Mouse (Mus musculus) forebrain, embryonic 14.5 days (tissue): ENCODE measurements at regions not wholly inside any gene's neighbourhood (a gene's known extent, or its start where the extent isn't known, plus 50 kb on each side); places are given as distances from the start of the nearest gene placed in this dataset.

Source experiments
- ATAC-seq: fragments of 200-750 bp; cut with Nextera tagmentation; 2 replicates; pipeline ENCODE4 v1.8.0; 2017; ENCODE audit warnings: mild to moderate bottlenecking, moderate library complexity
- DNase-seq: peaks from one replicate; pipeline ENCODE4 v3.0.0-alpha.2; 2015; ENCODE audit warnings: low spot score
- H3K27ac ChIP-seq: fragments of 300-500 bp; sonication (generic); 2 replicates; pipeline ENCODE4 v1.5.1; 2014; ENCODE audit warnings: low read depth, mild to moderate bottlenecking, control low read depth, low read length, moderate library complexity
- H3K27me3 ChIP-seq: fragments of 300-500 bp; sonication (generic); replicated peaks from 2 replicates; pipeline ENCODE4 v1.6.1; 2014; ENCODE audit warnings: low read length, control low read depth, mixed read lengths; ENCODE audit not compliant: control insufficient read depth, insufficient read depth
- H3K36me3 ChIP-seq: fragments of 300-500 bp; sonication (generic); 2 replicates; pipeline ENCODE4 v1.6.1; 2014; ENCODE audit warnings: low read length, control low read depth; ENCODE audit not compliant: control insufficient read depth, insufficient read depth
- H3K4me1 ChIP-seq: fragments of 300-500 bp; sonication (generic); 2 replicates; pipeline ENCODE4 v1.6.1; 2014; ENCODE audit warnings: antibody characterized with exemption, low read length, control low read depth; ENCODE audit not compliant: control insufficient read depth, insufficient read depth
- H3K4me2 ChIP-seq: fragments of 300-500 bp; sonication (generic); 2 replicates; pipeline ENCODE4 v1.6.1; 2014; ENCODE audit warnings: mild to moderate bottlenecking, control low read depth, low read length
- H3K4me3 ChIP-seq: fragments of 300-500 bp; sonication (generic); 2 replicates; pipeline ENCODE4 v1.5.1; 2014; ENCODE audit warnings: low read depth, low read length, control low read depth
- H3K9ac ChIP-seq: fragments of 300-500 bp; sonication (generic); 2 replicates; pipeline ENCODE4 v1.6.1; 2014; ENCODE audit warnings: mild to moderate bottlenecking, low read length, control low read depth, moderate library complexity
- H3K9me3 ChIP-seq: fragments of 300-500 bp; sonication (generic); replicated peaks from 2 replicates; pipeline ENCODE4 v1.6.1; 2016; ENCODE audit warnings: low read length, control low read depth, mixed read lengths; ENCODE audit not compliant: control insufficient read depth
- WGBS: fragments of 180-500 bp; shearing (Covaris S2); extraction: QIAGEN DNeasy Blood & Tissue Kit; methylation state at CpG from one replicate; pipeline ENCODE4 v1.1.7; 2014; 5-methylcytosine and 5-hydroxymethylcytosine counted together

GRCm38 (mm10) chr13:84953760-84954159 is 235.4 kb upstream of the Ccnh start:
- no peak for ATAC-seq
- DNase-seq, result no peak
- 65% methylated on average over 1 of the region's 1 CpGs for WGBS
- Histone ChIP-seq H3K9ac (no peak overlapping the region), H3K9me3 (no peaks in the 10 kb centered on the region), H3K4me3 (no peak overlapping the region), H3K27me3 (no peaks in the 10 kb centered on the region), H3K4me2 (no peak overlapping the region), H3K4me1 (no peaks in the 10 kb centered on the region), H3K27ac (no peak overlapping the region), H3K36me3 (no peaks in the 10 kb centered on the region)

- Histone ChIP-seq H3K4me1 (no peaks in the 10 kb centered on the region), H3K36me3 (no peaks in the 10 kb centered on the region), H3K4me3 (no peak overlapping the region), H3K9ac (no peak overlapping the region), H3K27me3 (no peaks in the 10 kb centered on the region), H3K4me2 (no peak overlapping the region), H3K9me3 (no peaks in the 10 kb centered on the region), H3K27ac (no peak overlapping the region)
- ATAC-seq, result no peak
- WGBS, result 21% methylated on average over 7 of the region's 7 CpGs
- DNase-seq, result no peak
These were observed 220.3 kb upstream of the Ccnh start for GRCm38 (mm10) chr13:84968943-84969342.
